17 mouse cellular contexts compared by ENCODE assay signal in genomic region chr14:76480507-76480906, GRCm38 (mm10).
A peak's percentile ranks its signal among the peaks of the same experiment; 100 is the strongest.
DNase-seq lines count a peak whose midpoint lies in the region; ATAC-seq and TF ChIP-seq lines count a peak whose summit lies in the region.
"Had no signal": no experiment of that assay in that cellular context is flagged by ENCODE, and none has a peak within 500 bp of the region (broad histone marks: within the 10 kb centered on the region; RNA-seq: fewer than 3 reads in every experiment).

No protein-coding gene starts in this region.

- H3K9ac ChIP-seq in lung, postnatal 0 days (replicated peaks; ENCODE audit: low read depth), result no peak overlapping the region
- H3K9ac ChIP-seq in intestine, embryonic 16.5 days (ENCODE audit: low read depth, low read length), result no peak overlapping the region
- H3K9ac ChIP-seq: embryonic facial prominence, embryonic 15.5 days; limb, embryonic 15.5 days; liver, postnatal 0 days; neural tube, embryonic 12.5 days had no signal

- H3K79me3 ChIP-seq in C2C12 (ENCODE audit: low read depth), result peaks cover 30% of the 10 kb centered on the region

- no peak for DNase-seq in frontal cortex, postnatal 10 days (ENCODE audit: low spot score in 2 of 2)
- DNase-seq in lung, postnatal 0 days (ENCODE audit: low spot score), result no peak
- no peak for DNase-seq in lung, adult 2 months
- no peak for DNase-seq in heart, postnatal 14 days
- no peak for DNase-seq in urinary bladder, postnatal 4 days (ENCODE audit: low spot score in 2 of 2)
- DNase-seq: gastrocnemius, postnatal 10 days; heart, adult 2 months; liver, postnatal 0 days had no signal

- peak; percentile 60 for ATAC-seq in frontal cortex, adult (ENCODE audit: low TSS enrichment)
- ATAC-seq in lung, postnatal 0 days, result peak; percentile 12; the same call in 1 of the 2 replicates
- no peak; the same call in 1 of the 2 replicates for ATAC-seq in intestine, embryonic 16.5 days
- ATAC-seq: liver, postnatal 0 days had no signal

- 79% methylated on average over 11 of the region's 11 CpGs for WGBS in lung, postnatal 0 days
- 88% methylated on average over 11 of the region's 11 CpGs for WGBS in lung, adult 2 months
- 78% methylated on average over 11 of the region's 11 CpGs for WGBS in intestine, embryonic 16.5 days

- H3K27ac ChIP-seq in lung, postnatal 0 days (ENCODE audit: low read length), result no peak overlapping the region
- peak overlapping the region; percentile 77 for H3K27ac ChIP-seq in intestine, embryonic 16.5 days (ENCODE audit: low read length)
- H3K27ac ChIP-seq: embryonic facial prominence, embryonic 15.5 days; forebrain, embryonic 10.5 days; heart, adult 2 months; hindbrain, postnatal 0 days; limb, embryonic 15.5 days; neural tube, embryonic 12.5 days had no signal

- TF ChIP-seq POLR2A in lung, adult 2 months (IDR thresholded peaks at IDR 0.05; ENCODE audit: borderline replicate concordance, extremely low read depth, low read depth, low read length), result no peak

- intact Hi-C loops in heart, postnatal 14 days (cut with DNase I), result loop anchor here (1.0 kb wide), 1 partner anchor 531 kb away; no protein-coding TSS in a partner anchor

- H3K4me2 ChIP-seq in lung, postnatal 0 days (replicated peaks; ENCODE audit: low read depth, low read length), result no peak overlapping the region
- peak overlapping the region; percentile 22; the same call in 1 of the 2 replicates for H3K4me2 ChIP-seq in intestine, embryonic 16.5 days (ENCODE audit: low read depth, low read length)
- H3K4me2 ChIP-seq: embryonic facial prominence, embryonic 15.5 days; limb, embryonic 15.5 days; neural tube, embryonic 12.5 days had no signal

- H3K27me3 ChIP-seq in lung, postnatal 0 days (replicated peaks; ENCODE audit: insufficient read depth, low read length), result no peaks in the 10 kb centered on the region
- H3K27me3 ChIP-seq in C2C12 (ENCODE audit: control insufficient read depth, insufficient read depth, insufficient read length), result no peaks in the 10 kb centered on the region
- no peaks in the 10 kb centered on the region for H3K27me3 ChIP-seq in intestine, embryonic 16.5 days (replicated peaks; ENCODE audit: control insufficient read depth, insufficient read depth, low read length)
- H3K27me3 ChIP-seq: embryonic facial prominence, embryonic 15.5 days; limb, embryonic 15.5 days; neural tube, embryonic 12.5 days had no signal

- H3K9me3 ChIP-seq in lung, postnatal 0 days (ENCODE audit: low read length), result no peaks in the 10 kb centered on the region
- H3K9me3 ChIP-seq in intestine, embryonic 16.5 days (ENCODE audit: control insufficient read depth, low read length), result no peaks in the 10 kb centered on the region
- H3K9me3 ChIP-seq: embryonic facial prominence, embryonic 15.5 days; forebrain, embryonic 10.5 days; limb, embryonic 15.5 days; megakaryocyte, embryonic 14.5 days; neural tube, embryonic 12.5 days had no signal

- no peak for TF ChIP-seq EP300 in lung, postnatal 0 days (IDR thresholded peaks at IDR 0.05)

- no peak overlapping the region for H3ac ChIP-seq in C2C12 (ENCODE audit: control insufficient read depth, insufficient read length, low read depth)

- H3K4me1 ChIP-seq in lung, postnatal 0 days (ENCODE audit: insufficient read depth, low read depth, low read length), result 0 out of 2 replicates have a peak, but pooled peaks cover 3% of the 10 kb centered on the region
- no peaks in the 10 kb centered on the region; the same call in 1 of the 2 replicates for H3K4me1 ChIP-seq in lung, adult 2 months (ENCODE audit: control insufficient read depth, insufficient read depth, low read length)
- peaks cover 14% of the 10 kb centered on the region for H3K4me1 ChIP-seq in intestine, embryonic 16.5 days (ENCODE audit: control insufficient read depth, insufficient read depth, low read length)
- H3K4me1 ChIP-seq: neural tube, embryonic 12.5 days had no signal

- no peaks in the 10 kb centered on the region for H3K36me3 ChIP-seq in lung, postnatal 0 days (ENCODE audit: insufficient read depth, low read length)
- H3K36me3 ChIP-seq in C2C12 (ENCODE audit: control insufficient read depth, insufficient read depth), result no peaks in the 10 kb centered on the region
- no peaks in the 10 kb centered on the region for H3K36me3 ChIP-seq in intestine, embryonic 16.5 days (ENCODE audit: control insufficient read depth, insufficient read depth, low read length)
- H3K36me3 ChIP-seq: embryonic facial prominence, embryonic 15.5 days; forebrain, embryonic 10.5 days; limb, embryonic 15.5 days; neural tube, embryonic 12.5 days had no signal

- TF ChIP-seq CTCF in lung, postnatal 0 days (IDR thresholded peaks at IDR 0.05), result no peak
- TF ChIP-seq CTCF in lung, adult 2 months (IDR thresholded peaks at IDR 0.05; ENCODE audit: insufficient read depth, low read length), result no peak
- TF ChIP-seq CTCF in C2C12 (IDR thresholded peaks at IDR 0.05; ENCODE audit: control insufficient read depth, insufficient read depth, insufficient read length), result no peak

- H3K79me2 ChIP-seq in C2C12 (ENCODE audit: control insufficient read depth, insufficient read depth), result peaks cover 61% of the 10 kb centered on the region

- no peak overlapping the region for H3K4me3 ChIP-seq in lung, postnatal 0 days (ENCODE audit: low read depth, low read length)
- H3K4me3 ChIP-seq in lung, adult 2 months (replicated peaks; ENCODE audit: extremely low read depth, low read depth, low read length), result no peak overlapping the region
- peak overlapping the region; percentile 27 for H3K4me3 ChIP-seq in C2C12 (ENCODE audit: insufficient read depth, poor library complexity, severe bottlenecking)
- no peak overlapping the region for H3K4me3 ChIP-seq in intestine, embryonic 16.5 days (ENCODE audit: low read length)
- H3K4me3 ChIP-seq: embryonic facial prominence, embryonic 15.5 days; forebrain, embryonic 10.5 days; heart, adult 2 months; limb, embryonic 15.5 days; megakaryocyte, embryonic 14.5 days; neural tube, embryonic 12.5 days had no signal

TF ChIP-seq in C2C12, 6 proteins besides CTCF, POLR2A, EP300 and RAD21:
- peak; percentile 7 for TF ChIP-seq CEBPB (IDR thresholded peaks at IDR 0.05; ENCODE audit: low read depth)
- TF ChIP-seq MYOG (IDR thresholded peaks at IDR 0.05; ENCODE audit: control insufficient read depth, extremely low read depth, insufficient read length), result no peak
